Mouse (Mus musculus) frontal cortex, postnatal 25 days (tissue): ENCODE results near the gene Atxn7l3b.
"Not testable (repeated sequence)": the region's sequence is repeated elsewhere in the genome, so short reads cannot be mapped to it uniquely, and the experiment has no call there.

Experiments used
- DNase-seq, 2 experiments: peaks; one replicate each; pipeline ENCODE4 v3.0.0; 2022; ENCODE audit warnings: low spot score in 2 of 2

The Atxn7l3b gene

DNA sequence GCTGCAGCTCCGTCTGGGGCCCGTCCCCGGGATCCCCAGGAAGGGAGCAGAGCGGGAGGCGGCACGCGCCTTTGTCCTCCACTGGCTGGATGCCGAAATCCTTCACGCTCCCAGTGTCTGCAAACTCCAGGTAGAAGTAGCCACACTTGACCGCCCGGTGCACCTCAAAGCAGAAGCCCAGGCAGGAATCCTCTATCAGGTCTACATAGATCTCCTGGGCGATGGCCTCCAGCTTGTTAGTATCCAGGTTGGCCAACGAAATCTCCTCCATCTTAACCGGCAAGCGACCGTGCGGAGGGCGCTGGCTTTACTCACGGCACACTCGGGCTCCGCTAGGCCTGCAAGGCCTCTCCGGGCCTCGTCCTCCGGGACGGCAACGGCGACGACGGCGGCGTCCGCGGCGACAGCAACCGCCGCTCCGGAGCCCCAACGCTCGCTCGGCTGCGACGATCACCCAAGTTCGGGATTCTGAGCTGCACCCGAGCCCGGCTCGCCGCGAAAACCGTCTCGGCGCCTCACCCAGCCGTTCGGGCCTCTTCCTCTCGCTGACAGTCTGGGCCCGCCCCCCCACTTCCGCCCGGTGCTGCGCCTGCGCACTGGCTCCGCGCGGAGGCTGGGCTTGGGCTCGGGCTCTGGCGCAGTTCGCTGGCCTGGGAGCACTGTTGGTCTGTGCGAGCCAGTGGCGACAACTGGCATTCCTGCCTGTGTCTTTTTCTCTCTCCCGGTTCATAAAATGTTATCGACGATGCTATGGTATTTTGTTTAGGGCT is at the start of gene Atxn7l3b:
Atxn7l3b (minus strand) TSS at position 550 of the 770 bp plus-strand sequence.
- peak; percentile 89 to 93 for DNase-seq

DNA sequence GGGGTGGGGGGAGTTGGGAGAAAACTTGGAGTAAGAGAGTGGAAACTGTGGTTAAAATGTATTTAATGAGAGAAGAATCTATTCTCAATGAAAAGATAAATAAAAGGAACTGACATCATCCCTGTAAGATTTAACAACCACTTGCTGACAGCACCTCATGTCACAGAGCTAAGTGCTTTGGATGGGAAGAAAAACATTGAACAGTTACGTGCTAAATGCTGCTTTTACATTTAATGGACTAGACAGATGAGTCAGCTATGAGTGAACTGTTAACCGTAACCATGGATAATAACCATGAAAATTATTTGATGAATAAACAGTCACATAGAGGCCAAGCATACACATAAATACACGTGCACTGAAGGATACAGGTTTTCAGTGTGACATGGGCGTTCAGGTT is 48.8 kb upstream of the Atxn7l3b start:
- no peak for DNase-seq

DNA sequence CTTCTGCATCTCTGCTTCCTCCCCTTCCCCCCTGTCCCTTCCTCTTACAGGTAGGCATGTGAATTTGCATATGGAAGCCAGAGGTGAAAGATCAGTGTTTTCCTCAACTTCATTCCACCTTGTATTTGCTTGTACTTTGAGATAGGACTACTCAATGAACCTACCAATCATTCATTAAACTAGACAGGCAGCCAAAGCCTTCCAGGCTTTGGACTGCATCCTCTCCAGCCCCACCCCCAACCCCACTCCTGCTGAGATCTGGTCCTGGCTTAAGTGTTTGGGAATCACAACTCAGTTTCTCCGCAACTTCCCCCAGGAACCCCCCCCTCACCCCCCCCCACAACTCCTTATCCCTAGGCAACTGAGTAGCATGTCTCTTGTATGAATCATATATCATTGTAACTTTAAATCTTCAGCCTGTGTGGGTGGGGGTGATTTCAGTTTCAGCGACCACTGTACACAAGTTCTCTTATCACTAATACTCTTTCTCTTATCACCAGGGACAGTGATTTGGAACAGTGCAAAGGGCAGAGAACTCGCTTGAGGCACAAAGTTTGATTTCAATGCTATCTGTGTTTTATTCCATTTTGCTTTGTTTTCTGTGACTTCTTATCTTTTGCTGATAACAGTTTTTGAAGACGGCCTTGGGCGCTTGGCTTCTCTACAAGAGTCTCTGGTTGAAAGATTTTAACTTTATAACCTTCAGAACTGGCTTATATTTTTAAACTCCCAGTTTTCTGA is 44.7 kb upstream of the Atxn7l3b start:
- DNase-seq = no peak

DNA sequence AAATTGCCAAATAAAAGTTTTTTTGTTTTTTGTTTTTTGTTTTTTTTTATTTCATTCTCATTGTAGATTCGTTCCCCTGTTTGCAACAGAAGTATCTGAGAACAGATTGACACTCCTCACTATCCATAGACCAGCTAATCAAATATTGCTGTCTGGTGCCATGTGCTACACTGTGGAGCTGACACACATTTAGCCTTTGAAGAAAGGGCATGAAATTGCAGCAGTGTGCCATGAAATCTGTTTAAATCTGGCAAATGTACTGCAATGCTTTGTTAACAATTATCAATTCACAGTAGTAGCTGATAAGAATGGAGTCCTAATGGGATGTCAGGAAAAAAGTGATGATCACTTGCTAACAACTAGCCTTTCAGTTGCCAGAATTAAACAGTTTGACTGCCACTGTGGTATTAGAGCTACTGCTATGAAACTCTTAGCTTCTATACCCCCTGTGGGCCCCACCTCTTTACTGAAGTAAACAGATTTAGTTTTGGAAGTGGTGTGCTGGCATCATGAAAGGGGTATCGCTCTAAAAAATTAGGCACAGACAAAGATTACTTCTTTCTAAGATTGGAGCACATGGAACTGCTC is 41.3 kb upstream of the Atxn7l3b start:
- no peak for DNase-seq

DNA sequence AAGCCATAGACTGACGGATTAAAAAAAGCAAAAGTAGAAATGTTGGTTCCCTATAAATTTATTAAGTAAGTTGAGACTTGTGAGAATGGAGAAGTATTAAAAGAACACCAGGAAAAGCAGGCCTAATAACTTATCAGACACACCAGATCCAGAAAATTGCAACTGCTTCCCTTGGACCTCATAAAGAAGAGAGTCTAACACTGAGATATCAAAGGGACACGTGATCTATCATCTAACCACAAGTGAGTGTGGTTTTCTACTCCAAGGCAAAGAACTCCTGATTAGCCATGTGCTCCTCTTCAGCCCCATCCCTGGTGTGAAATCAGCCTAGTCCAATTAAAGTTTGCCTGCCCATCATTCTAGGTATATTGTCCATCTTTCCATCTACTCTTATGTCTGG is 38.8 kb upstream of the Atxn7l3b start:
- DNase-seq = no peak

DNA sequence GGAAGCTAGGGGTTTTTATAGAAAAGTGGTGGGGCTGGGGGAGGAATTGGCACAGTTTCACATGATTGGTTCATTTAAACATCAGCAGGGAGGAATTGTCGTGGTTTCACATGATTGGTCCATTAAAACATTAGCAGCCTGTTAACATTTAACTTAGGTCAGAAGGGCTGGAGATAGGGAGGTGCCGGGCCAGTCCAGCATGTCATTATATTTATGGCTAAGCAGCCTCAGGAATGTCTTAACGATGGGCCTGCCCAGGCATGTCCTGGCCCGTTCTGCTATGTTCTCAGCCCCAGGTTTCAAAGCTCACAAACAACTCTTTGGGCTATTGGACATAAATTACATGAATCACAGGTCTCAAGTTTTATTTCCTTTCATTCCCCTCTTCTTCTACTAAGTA is 33.4 kb upstream of the Atxn7l3b start:
- not testable (repeated sequence) for DNase-seq

DNA sequence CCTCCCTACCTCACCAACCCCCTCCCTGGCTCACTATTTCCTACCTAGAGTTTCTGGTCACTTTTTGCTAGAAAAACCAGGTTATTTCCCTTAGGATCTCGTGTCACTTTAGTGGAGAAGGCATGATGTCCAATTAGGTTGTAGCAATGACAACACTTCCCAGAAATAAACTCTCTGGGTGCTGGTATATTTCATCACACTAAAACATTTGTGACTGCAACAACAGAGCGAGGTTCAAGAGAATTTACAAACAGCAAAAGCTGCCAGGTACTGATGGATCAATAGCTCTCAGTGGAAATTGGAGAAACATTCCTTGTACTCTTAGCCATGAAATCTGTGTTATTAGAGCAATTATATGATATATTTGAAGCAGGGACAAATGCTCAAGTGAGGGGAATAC is 25.3 kb upstream of the Atxn7l3b start:
- no peak for DNase-seq

DNA sequence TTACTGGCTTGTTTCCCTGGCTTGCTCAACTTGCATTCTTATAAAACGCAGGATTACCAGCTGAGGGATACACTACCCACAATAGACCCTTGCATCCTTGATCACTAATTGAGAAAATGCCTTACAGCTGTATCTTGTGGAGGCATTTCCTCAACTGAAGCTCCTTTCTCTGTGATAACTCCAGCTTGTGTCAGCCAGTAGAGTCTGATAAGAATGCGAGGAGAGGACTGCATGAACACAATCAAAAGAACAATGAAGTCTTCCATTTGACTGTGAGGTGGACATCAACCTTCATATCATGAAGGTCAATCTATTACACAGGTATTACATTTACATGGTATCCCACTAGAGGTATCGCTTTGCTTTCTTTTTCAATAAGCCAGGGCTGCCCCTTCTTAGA is 19.7 kb upstream of the Atxn7l3b start:
- DNase-seq = no peak

DNA sequence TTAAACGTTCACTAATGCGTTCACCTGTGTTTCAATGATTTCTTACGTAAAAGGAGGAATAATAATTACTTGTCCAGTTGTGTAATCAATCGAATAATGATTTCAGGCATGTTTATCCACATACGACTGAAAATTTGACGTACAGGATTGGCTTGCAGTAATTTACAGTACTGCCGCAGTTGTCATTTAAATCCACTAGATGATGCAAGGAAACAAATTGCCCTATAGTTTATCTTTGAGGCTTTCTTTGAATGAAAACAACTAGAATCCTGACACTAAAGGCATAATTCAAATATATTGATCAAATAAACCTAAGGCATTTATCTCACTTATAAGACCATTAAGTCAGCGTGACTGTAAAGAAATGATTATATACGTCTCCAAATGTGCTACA is 418 bp upstream of the Atxn7l3b start:
- no peak for DNase-seq

DNA sequence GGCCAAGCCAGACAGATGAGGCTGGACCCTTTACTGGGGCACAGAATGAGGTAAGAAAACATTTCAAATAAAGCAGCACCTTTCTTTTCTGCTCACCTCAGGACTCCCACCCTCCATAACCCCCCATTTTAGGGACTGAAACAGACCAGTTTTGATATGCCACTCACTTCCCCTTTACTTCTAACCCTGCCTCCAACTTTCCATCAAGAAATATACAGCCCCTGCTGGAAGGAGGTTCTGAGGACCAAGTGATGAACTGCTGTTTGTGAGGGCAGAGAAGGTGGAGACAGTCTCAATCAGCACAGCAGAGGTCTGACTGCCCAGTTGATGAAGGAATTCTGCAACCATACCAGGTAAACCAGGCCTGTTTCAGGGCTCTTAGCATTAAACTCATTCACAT is 1.8 kb downstream of the Atxn7l3b start:
- DNase-seq = no peak

DNA sequence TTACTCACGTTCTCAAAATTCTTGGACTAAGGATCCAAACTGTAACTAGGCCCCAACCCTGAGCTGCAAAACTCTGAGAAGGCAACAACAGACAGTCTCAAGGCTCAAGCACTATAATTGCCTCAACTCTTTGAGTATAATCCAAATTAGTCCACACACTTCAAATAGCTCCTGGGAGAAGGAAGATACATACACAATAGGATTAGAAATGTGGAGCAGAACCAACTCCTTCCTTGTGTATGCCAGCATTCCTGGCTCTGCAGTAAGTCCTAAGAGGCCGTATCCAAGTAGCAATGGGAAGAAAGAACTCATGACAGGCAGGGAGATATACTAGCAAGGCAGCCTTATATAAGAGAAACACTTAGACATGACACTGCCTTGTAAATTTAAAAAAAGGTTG is 2.5 kb downstream of the Atxn7l3b start:
- no peak for DNase-seq

DNA sequence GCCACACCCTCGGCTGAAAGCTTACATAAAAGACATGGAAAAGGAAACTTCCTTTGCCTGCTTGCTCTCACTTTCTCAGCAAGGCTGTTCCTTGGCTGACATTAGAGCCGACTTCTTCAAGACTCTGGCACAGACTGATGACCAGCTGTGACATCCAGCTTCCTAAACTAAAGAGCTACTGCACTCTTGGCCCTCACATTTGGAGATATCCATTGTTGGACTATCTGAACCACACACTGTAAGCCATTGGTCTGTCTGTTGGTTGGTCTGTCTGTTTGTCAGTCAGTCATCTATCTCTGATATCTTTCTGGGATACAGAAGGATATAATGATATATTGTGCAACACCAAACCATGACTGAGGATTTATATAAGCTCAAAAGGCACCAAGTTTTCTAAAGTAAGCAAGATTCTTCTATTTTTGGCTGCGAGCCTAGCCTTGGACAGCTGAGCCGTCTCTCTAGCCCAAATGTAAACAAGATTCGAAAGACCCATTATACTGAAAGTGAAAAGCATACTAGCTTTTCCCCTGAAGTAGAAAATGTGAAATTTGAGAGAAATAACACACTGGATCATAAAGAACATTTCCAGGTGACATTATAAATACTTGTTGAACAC is 12.1 kb downstream of the Atxn7l3b start:
- no peak for DNase-seq

DNA sequence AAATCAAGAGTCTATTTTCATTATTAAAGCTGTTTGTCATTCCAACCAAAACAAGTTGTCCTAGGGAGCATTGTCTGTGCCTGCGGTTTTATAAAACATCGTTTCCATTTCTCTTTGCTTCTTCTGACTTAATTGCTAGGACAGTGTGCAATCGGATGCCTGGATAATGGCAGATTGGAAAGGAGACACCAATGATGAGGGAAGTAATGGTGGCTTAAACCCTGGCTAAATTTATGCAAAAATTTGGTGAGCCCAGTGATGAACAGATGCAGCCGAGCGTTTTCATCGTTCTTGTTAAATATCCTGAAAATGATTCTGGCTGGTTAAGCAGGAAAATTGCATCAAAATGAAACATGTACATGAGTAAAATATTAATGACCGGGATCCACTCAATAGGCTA is 28.6 kb downstream of the Atxn7l3b start:
- no peak for DNase-seq

DNA sequence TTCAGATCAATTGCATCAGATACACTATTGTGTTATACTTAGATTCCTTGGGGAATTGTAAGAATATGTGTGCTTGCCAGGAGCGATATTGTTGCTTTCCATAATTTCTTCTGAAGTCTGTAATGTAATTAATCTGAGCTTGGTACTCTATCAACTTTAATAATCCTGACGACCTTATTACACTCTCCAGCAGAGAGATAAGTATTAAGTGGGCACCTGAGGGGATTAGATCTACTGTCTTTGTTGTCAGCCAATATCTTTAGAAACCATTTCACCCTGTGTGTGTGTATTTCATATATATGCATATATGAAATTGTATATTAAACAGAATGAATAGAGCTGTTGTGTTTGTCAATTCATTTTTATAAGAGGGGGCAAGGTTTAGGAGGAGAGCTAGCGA is 29.0 kb downstream of the Atxn7l3b start:
- DNase-seq = no peak

DNA sequence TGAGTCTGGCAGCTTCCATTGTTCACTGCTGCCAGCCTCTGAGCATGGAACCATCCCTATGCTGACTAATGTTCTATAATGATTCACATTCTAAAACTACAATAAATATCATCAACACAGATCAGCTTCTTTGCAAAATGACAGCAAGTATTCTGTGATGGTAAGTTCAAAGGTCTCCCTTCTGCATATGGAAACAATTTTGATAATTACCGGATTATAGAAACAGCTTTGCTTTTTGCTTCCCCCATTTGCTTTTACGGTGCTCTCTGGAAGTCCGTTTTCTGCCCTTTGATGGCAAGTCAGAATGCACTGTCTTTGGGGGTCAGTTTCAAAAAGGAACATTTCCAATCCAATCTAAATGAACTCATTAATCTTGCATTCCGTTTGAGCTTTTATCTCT is 32.2 kb downstream of the Atxn7l3b start:
- DNase-seq = no peak

DNA sequence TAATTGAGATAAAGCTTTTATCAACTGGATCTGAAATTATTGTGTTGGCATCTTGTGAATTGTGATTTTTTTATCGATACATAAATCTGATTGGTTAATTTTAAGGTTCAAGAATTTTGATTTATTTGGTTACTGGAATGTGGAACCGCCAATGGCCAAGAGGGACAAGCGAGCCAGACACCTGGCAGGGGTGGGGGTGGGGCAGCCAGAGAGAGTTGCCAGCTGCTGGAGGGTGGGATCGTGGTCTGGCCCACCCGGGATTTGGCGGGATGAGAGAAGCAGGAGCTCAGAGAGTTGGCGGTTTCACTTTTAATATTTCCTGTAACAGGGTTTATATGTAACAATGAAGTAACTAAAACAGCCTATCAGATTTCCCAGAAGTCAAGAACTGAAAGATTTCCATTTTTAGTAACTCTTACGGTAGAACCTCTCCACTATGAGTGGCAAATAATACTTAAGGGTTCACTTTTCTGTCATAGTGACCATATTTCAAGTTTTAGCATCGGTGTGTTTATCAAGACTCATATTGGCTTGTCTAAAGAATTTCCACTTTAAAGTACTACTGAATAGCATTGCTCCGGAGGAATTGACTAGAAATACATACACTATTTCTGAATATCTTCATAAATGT is 35.1 kb downstream of the Atxn7l3b start:
- no peak for DNase-seq

DNA sequence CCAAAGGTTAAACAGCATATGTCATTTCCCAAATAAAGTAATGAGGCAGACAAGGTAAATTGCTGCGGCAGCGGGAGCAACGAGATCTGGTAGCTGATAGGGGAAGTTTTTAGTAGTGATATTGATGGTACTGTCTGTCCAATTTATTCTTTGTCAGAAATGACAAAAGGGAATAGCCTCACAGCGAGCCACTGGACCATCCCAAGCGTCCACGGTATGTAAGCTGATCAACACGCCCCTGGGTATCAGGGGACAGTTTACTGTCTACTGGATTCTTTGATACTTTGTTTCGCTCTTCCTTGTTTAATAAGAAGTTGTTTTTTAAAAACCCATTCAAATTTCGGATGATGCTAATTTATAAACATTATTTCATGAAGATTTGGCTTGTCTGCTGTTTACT is 44.7 kb downstream of the Atxn7l3b start:
- DNase-seq = no peak

DNA sequence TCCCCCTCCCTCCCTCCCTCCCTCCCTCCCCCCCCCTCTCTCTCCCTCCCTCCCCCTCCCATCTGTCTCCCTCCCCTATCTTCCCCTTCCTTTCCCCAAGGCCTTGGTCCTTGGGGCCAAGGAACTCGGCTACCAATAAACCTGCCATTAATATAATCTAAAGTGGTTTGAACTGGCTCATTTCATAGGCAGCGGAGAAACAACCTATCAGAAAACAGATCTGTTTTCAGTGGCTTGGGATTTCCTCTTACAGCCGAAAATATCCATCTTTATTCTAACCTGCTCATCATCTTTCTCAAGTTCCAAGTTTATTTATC is 45.2 kb downstream of the Atxn7l3b start:
- DNase-seq = no peak

DNA sequence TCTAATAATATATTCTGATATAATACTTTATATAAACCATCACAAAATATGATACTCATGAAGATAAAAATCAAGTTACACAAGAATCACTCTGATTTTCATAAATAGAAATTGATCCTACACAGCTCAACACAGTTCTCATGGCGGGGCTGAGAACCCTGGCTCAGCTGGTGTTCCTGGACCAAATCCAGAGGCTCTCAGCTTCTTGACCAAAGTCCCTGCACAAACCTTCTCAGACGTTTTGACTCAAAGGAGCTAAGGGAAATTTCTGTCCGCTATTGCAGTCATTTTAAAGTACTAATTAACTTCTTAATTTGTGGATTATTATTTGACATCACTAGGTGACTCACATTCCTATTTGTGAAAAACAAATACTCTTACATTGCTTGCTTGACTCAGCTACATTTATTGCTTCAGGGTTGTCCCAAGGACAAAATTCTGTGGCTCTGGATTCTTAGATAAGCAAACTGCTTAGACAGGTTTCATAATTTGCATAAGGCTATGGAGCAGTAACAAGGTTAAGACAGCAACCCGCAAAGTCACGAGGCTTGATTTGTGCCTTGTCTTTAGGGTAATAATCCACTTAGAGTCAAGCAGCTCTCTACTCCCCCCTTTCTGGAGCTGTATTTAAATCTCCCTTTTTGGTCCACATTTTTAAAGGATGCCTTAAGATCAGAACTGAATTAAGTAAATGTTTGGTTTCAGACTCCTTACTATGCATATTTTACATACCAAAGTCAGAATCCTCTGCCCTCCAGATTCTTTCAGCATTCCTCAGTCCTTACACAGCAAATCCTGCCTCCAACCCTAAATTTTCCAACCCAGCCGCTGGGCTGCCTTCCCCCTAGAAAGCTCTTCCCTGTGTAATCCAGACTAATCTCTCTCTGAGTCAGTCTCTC is 45.8 kb downstream of the Atxn7l3b start:
- DNase-seq = no peak

DNA sequence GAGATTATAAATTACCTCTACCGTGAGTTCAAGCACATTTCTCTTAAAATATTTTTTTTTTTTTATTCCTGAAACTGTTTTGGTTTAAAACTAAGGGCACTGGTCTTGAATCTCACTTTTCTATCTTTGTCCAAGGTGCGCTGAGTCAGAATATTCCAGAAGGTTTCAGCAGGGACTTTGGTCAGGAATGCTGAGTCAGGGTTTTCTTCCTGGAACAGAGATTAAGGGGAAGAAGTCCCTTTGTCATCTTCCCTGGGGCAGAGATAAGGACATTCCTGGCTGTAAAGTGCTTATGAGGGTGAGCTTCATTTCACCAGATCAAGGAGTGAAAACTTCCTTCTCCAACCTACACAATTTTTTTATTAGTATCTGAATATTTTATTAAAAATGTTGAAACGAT is 46.7 kb downstream of the Atxn7l3b start:
- no peak for DNase-seq

DNA sequence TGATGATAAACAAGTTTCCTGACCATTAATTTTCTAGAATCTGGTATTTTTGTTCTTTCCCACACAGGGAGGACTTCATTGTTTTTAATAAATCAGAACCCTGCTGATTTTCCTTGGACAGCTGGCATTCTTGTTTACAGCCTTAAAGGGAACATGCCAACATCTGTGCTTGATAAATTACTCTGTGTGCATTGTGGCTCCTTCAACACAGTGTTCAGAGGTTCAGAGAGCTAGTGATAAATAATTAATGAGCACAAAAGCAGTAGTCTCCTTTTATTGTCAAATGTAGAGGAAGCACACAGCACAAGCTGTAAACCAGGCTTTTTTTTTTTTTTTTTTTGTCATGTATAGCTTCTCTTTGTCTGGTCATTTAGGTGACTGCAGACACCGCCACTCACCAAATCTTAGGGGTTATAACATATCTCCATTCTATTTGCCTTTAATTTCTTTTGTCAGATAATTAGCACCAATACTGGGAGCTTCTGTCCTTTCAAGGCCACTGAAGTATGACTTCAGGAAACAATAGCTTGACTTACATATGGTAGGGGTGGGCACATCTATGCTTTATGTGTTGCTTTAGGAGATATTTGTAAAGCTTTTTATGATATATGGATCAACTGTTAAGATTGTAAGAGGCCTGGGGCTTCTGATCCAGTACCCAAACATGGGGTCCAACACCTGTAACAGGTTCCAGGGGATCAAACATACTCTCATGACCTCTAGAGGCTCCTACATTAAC is 52.0 kb downstream of the Atxn7l3b start:
- DNase-seq = no peak
